Mouse (Mus musculus) G1E-ER4 (cell line): ENCODE results near the gene Ms4a1. TPM values are rescaled to one million over a fixed set of nuclear protein-coding genes. Genes with fewer than 3 reads are reported as not detected.

ENCODE experiments used
- GATA1 ChIP-seq: IDR thresholded peaks from one replicate; pipeline ENCODE4 v1.8.0; 2012; ENCODE audit warnings: low read length, inconsistent platforms
- polyA plus RNA-seq: library from polyadenylated mRNA; stranded (reverse); fragments of >175 nt; gene quantifications from 2 replicates; pipeline ENCODE4 v1.2.3, GENCODE M21; 2012

Ms4a1 gene
- polyA plus RNA-seq, result not detected in 2 replicates

GRCm38 (mm10) chr19:11266052-11266845 is at the start of gene Ms4a1:
Ms4a1 (minus strand) TSS chr19:11266241.
- TF ChIP-seq GATA1, result no peak

GRCm38 (mm10) chr19:11314354-11314753 is 48.3 kb upstream of the Ms4a1 start, which contains the start of gene Ms4a14:
Ms4a14 (minus strand) TSS chr19:11314454.
- TF ChIP-seq GATA1, result no peak

GRCm38 (mm10) chr19:11308888-11309287 is 42.8 kb upstream of the Ms4a1 start:
- TF ChIP-seq GATA1, result no peak

GRCm38 (mm10) chr19:11298939-11299338 is 32.9 kb upstream of the Ms4a1 start:
- no peak for TF ChIP-seq GATA1

GRCm38 (mm10) chr19:11292990-11293389 is 26.9 kb upstream of the Ms4a1 start:
- no peak for TF ChIP-seq GATA1

GRCm38 (mm10) chr19:11283773-11284172 is 17.7 kb upstream of the Ms4a1 start, which contains the start of gene Ms4a5:
Ms4a5 (minus strand) TSS chr19:11283873.
- no peak for TF ChIP-seq GATA1

GRCm38 (mm10) chr19:11280223-11280622 is 14.2 kb upstream of the Ms4a1 start:
- no peak for TF ChIP-seq GATA1

- no peak for TF ChIP-seq GATA1
Observed at GRCm38 (mm10) chr19:11276431-11276830, 10.4 kb upstream of the Ms4a1 start.

- no peak for TF ChIP-seq GATA1
Observed at GRCm38 (mm10) chr19:11266956-11267355, 915 bp upstream of the Ms4a1 start.

GRCm38 (mm10) chr19:11264602-11265185 is 1.3 kb downstream of the Ms4a1 start:
- no peak for TF ChIP-seq GATA1

- TF ChIP-seq GATA1, result no peak
Observed at GRCm38 (mm10) chr19:11263549-11263948, 2.5 kb downstream of the Ms4a1 start.

GRCm38 (mm10) chr19:11261522-11261921 is 4.5 kb downstream of the Ms4a1 start:
- no peak for TF ChIP-seq GATA1

GRCm38 (mm10) chr19:11244230-11244629 is 21.8 kb downstream of the Ms4a1 start:
- no peak for TF ChIP-seq GATA1

- no peak for TF ChIP-seq GATA1
Observed at GRCm38 (mm10) chr19:11242560-11242959, 23.5 kb downstream of the Ms4a1 start.

GRCm38 (mm10) chr19:11235820-11236219 is 30.2 kb downstream of the Ms4a1 start:
- no peak for TF ChIP-seq GATA1

GRCm38 (mm10) chr19:11234921-11235735 is 30.9 kb downstream of the Ms4a1 start:
- no peak for TF ChIP-seq GATA1
